Mouse (Mus musculus) left cerebral cortex, postnatal 4 days (tissue): ENCODE measurements around the gene Map2k5. TPM values are rescaled to one million over a fixed set of nuclear protein-coding genes. Genes with fewer than 3 reads are reported as not detected.

Source experiments
- DNase-seq: peaks from one replicate; pipeline ENCODE4 v3.0.0-alpha.2; 2022
- intact Hi-C: fragments of 180-260 bp; cut with DNase I; formaldehyde crosslinking; loops from one replicate; pipeline ENCODE4 v1.15.1; 2025
- total RNA-seq, 2 experiments: library from RNA; stranded (reverse); gene quantifications; 2 replicates each; pipeline ENCODE4 v1.2.3; 2021

Map2k5 gene
- total RNA-seq, 2 experiments from 2014 or later, result 32.9 to 38.4 TPM

- intact Hi-C loops, result no loop called here
- DNase-seq, result peak; percentile 29
These were observed 182.2 kb downstream of the Map2k5 start for GRCm38 (mm10) chr9:63195523-63195922.

GRCm38 (mm10) chr9:63194791-63195190 lies 182.9 kb downstream of the Map2k5 start:
- intact Hi-C loops, result no loop called here

GRCm38 (mm10) chr9:63192809-63193208 lies 184.9 kb downstream of the Map2k5 start:
- intact Hi-C loops, result no loop called here
- DNase-seq, result no peak

More at GRCm38 (mm10) chr9:63194791-63195190, 182.9 kb downstream of the Map2k5 start:
- DNase-seq, result no peak

GRCm38 (mm10) chr9:63187310-63187709 lies 190.4 kb downstream of the Map2k5 start:
- no peak for DNase-seq

GRCm38 (mm10) chr9:63185249-63185648 lies 192.5 kb downstream of the Map2k5 start:
- DNase-seq, result no peak
- intact Hi-C loops, result no loop called here

More at GRCm38 (mm10) chr9:63187310-63187709, 190.4 kb downstream of the Map2k5 start:
- intact Hi-C loops, result no loop called here

GRCm38 (mm10) chr9:63183864-63184263 lies 193.8 kb downstream of the Map2k5 start:
- no peak for DNase-seq
- intact Hi-C loops, result no loop called here

GRCm38 (mm10) chr9:63182306-63182960 lies 195.3 kb downstream of the Map2k5 start:
- DNase-seq, result no peak
- intact Hi-C loops, result no loop called here

- no peak for DNase-seq
- intact Hi-C loops, result no loop called here
These were observed 196.1 kb downstream of the Map2k5 start for GRCm38 (mm10) chr9:63181337-63182178.

GRCm38 (mm10) chr9:63178296-63178695 lies 199.4 kb downstream of the Map2k5 start:
- intact Hi-C loops, result no loop called here
- no peak for DNase-seq

- no peak for DNase-seq
These were observed 203.5 kb downstream of the Map2k5 start for GRCm38 (mm10) chr9:63174001-63174721.

GRCm38 (mm10) chr9:63171951-63172350 lies 205.8 kb downstream of the Map2k5 start:
- DNase-seq, result no peak
- intact Hi-C loops, result no loop called here

More at GRCm38 (mm10) chr9:63174001-63174721, 203.5 kb downstream of the Map2k5 start:
- intact Hi-C loops, result no loop called here

GRCm38 (mm10) chr9:63169127-63169526 lies 208.6 kb downstream of the Map2k5 start:
- DNase-seq, result no peak
- intact Hi-C loops, result no loop called here

GRCm38 (mm10) chr9:63165070-63165469 lies 212.6 kb downstream of the Map2k5 start:
- DNase-seq, result no peak
- intact Hi-C loops, result no loop called here

- no peak for DNase-seq
- intact Hi-C loops, result no loop called here
These were observed 213.9 kb downstream of the Map2k5 start for GRCm38 (mm10) chr9:63163756-63164155.

- DNase-seq, result no peak
- intact Hi-C loops, result no loop called here
These were observed 225.8 kb downstream of the Map2k5 start for GRCm38 (mm10) chr9:63151949-63152348.

- peak; percentile 54 for DNase-seq
- intact Hi-C loops, result no loop called here
These were observed 226.4 kb downstream of the Map2k5 start for GRCm38 (mm10) chr9:63151072-63151870.

- intact Hi-C loops, result no loop called here
- DNase-seq, result no peak
These were observed 227.5 kb downstream of the Map2k5 start for GRCm38 (mm10) chr9:63150086-63150800.

GRCm38 (mm10) chr9:63149372-63149766 lies 228.3 kb downstream of the Map2k5 start:
- intact Hi-C loops, result loop anchor here (5.0 kb wide), 1 partner anchor 248 kb away; the partner anchor contains the start of gene 2300009A05Rik
- DNase-seq, result no peak
